Mouse (Mus musculus) natural killer cell, adult 2 months (primary cell): ENCODE results near the gene Maff.

ENCODE experiments used
- DNase-seq, 2 experiments: peaks; one replicate each; pipeline ENCODE4 v3.0.0; 2022; ENCODE audit warnings: low spot score in 2 of 2

The Maff gene

GRCm38 (mm10) chr15:79395281-79395680 lies 48.9 kb downstream of the Maff start:
- no peak for DNase-seq

DNA sequence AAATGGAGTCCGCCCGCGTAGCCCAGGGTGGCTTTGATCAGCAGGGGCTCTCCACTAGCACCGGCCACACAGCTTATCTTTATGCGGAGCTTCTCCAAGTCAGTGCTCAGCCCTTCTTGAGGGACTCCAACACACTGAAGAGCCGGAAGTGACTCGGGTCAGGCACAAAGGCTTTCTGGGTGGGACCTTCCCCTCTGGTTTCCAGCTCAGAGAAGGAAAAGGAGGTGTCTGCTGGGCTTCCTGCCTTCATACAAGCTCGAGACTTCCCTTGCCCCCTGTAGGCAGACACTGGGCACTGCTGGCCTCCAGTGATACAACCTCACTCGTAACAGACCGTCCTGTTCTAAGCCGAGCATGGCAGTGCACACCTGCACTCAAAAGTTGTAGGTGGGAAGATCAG lies 50.3 kb downstream of the Maff start:
- DNase-seq = peak in 1 of 2 experiments; percentile 34

DNA sequence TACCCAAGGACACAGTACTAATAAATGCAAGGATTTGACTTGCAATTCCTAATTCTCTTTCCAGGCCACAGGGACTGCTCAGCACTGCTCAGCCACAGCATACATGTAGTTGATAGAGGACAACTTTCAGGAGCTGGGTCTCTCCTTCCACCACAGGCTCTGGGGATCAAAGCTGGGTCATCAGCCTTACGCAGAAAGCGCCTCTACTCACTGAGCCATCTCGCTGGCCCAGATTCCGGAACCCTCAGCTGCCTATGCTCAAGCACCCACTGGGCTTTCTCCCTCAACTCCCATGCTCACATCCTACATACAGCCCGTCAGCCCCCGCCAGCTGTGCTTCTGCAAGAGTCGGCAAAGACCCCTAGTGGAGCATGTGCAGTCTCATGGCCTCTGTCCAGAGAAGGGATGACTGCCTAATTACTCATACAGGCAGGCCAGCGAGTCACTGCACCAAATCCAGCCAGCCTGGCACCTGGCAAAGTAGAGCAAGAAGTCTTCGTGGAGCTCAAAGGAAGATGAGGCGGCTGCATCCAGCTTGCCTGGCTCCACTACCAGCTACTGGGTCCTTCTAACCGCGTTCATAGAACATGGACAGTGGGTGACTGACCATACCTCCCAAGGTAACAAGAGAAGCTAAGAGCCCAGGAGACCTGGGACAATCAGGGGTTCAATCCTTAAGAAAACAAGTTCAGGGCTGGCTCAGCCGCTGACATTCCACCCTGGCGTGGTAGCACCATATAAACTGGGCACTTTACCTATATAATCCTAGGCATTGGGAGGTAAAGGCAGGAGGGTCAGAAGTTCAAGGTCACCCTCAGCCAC lies 53.0 kb downstream of the Maff start:
- DNase-seq = no peak

DNA sequence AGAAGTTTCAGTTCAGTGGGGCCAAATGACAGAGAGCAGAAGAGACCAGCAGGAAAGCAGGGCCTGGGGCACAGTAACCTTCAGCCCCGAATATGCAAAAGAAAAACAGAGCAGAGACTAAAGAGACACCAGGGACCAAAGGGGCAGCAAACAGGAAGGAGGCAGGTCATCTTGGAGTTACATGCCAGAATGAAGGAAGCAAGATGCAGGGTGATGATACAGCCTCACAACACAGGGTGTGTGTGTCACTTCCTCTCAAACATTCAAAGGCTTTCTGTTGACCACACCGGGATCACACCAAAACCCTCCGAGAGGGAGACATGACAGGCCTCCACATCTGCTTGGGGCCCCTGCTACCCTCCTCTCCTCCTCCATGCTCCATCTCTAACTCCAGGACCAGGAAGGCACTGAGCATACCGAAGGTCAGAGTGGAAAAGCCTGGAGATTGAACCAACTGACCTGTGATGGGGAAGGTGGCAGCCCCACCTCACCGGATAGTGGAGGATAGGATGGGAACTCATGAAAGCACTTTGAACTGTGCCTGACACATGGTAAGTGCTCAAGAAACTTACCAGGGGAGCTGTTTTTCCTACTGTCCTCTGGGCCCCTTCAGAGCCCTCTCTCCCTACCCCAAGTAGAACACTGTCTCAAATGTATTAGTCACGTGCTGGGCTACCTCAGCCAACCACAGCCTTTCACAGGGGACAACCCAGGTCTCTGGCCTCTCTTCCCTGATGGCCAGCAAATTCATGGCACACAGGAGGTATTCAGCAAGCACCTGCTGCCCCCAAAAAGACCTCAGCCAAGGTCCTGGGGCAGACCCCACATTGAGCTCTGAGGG lies 53.9 kb downstream of the Maff start:
- no peak for DNase-seq

DNA sequence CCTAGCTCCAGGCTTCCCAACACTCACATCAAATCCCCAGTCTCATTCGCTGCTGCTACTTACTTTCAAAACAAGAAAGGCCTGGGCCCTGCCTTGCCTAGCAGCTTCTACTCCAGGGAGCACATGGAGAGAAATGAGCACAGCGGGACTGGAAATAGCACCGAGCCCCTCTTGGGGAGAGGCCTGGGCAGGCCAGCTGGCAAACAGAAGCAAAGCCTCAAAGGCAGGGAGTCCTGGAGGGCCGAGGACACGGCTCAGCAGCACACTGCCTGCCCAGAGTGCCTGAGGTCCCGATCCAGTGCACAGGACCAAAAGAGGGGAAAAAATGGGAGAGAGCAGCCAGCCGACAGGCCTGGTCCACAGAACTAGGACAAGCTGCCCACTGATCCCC lies 54.5 kb downstream of the Maff start:
- no peak for DNase-seq

- DNase-seq = no peak
These were observed 55.8 kb downstream of the Maff start for GRCm38 (mm10) chr15:79402176-79402575.

DNA sequence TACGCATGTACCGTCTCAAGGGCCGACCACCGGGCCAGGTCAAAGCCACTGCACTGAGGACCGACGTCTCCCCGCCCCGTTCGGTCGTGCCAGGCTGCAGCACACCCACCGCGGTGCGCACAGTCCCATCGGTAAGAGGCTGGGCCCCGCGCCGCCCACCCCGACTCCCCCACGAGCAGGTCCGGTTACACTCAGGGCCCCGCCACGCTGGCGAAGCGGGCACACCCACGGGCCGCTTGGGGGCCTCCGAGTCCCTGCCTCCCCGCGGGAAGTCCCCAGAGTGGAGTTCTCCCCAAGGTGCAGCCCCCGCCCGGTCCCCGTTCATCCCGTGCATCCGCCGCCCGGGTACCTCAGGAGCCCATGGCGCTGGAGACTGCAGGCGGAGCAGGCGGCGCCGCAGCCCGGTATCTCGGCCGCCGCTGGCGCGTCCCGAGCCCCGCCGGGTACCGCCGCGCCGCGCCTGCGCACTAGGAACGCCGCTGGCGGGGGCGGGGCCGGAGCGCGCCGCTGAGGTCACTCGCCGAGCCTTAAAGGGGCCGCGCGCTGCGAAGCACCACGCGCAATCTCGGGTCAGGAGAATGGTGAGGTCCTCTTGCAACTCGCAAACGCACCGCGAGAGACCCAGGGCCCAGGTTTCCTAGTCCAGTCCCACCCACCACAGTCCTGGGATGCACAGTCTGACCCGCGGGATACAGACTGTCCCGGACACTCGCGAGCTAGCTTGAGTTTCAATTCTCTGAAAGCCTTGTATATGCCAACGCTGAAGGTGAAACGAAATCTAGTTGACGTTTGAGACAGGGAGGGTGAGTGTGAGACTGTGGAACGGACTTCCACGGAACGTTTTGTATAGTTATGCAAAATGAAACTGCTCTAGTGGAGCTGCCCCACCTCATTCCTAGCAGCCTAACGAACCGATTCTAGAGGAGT lies 56.7 kb downstream of the Maff start, which contains the start of gene Tmem184b:
Gene Tmem184b (minus strand): TSS at position 734 of the 927 bp plus-strand sequence.
- peak; percentile 76 to 84 for DNase-seq

- no peak for DNase-seq
These were observed 57.4 kb downstream of the Maff start for GRCm38 (mm10) chr15:79403763-79404210.

DNA sequence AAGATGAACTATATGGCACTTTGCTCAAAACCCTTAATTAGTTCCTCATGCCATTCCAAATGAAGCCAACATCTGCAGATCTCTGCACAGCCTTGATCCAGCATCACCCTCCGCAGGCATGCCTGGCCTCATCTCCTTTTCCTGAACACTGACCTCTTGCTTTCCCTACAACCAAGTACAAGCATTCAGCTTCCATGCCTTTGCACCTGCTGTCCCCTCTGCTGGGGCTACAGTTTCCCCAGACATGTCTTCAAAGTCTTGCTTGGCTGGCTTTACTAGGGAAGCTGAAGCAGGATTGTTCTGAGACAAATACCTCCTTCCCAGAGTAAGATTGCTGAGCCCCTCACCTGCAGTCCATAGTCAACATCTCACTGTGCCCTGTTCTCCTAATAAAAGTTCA lies 57.9 kb downstream of the Maff start:
- no peak for DNase-seq

GRCm38 (mm10) chr15:79406564-79406963 lies 60.1 kb downstream of the Maff start:
- DNase-seq = no peak
